Mouse (Mus musculus) erythroblast, embryonic 14.5 days (primary cell): ENCODE data around the gene Hspa1b.

Experiments used
- GATA1 ChIP-seq: IDR thresholded peaks from 2 replicates; pipeline ENCODE4 v1.6.1; 2012; ENCODE audit warnings: low read length, inconsistent platforms, mixed read lengths
- TAL1 ChIP-seq: IDR thresholded peaks from 3 replicates; pipeline ENCODE4 v1.6.1; 2012; ENCODE audit warnings: low read length, inconsistent platforms, mixed read lengths

DNA sequence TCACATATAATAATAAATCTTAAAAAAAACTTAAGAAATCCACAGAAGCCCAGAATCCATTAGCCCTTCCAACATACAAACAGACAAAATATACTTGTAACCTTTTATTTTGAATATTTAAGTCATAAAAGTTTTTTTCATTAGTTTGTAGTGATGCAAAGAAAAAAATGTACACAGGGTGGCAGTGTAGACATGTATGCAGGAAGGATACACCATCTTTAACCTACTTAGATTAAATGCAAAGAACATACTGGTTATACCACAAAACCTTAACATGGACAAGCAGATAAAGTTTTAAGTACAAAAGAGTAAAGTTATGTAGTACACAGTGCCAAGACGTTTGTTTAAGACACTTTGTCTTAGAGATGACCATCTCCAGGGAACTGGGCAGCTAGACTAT is 2.7 kb downstream of the Hspa1b start:
- no peak for TF ChIP-seq GATA1
- TF ChIP-seq TAL1, result no peak
